Mouse (Mus musculus): Measurements from ENCODE around the gene Nudcd3.

Nudcd3 gene

GRCm38 (mm10) chr11:6200087-6200569, at the start of gene Nudcd3:
Nudcd3 (minus strand) TSS chr11:6200415.
- in situ Hi-C loops (cut with MboI; ENCODE audit: unreplicated experiment in 2 of 2), result loop anchor here (5.0 to 25.0 kb wide), 2 partner anchors 67 to 613 kb away; partner anchors contain the start of gene Ddx56 (in 1 of the 2)

DNA sequence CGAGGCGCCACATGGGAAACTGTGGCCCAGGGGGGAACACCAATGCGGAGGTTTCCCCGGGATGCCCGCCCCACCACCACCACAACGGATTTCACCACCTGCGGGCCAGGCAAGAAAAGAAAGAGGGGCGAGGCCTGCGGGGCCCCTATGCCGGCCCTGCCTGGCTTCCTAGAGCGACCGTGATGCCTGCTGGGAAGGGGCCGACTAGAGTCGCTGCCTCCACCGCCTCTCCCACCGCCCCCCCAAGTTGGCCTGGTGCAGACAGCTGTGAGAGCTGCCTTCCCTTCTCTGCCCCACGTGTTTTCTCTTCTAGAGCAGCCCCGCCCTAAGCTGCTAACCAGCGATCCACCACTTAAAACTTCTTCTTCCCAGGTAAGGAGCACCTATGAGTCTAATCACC, 44.5 kb upstream of the Nudcd3 start:
- in situ Hi-C loops (cut with MboI; ENCODE audit: unreplicated experiment in 2 of 2), result no loop called here

DNA sequence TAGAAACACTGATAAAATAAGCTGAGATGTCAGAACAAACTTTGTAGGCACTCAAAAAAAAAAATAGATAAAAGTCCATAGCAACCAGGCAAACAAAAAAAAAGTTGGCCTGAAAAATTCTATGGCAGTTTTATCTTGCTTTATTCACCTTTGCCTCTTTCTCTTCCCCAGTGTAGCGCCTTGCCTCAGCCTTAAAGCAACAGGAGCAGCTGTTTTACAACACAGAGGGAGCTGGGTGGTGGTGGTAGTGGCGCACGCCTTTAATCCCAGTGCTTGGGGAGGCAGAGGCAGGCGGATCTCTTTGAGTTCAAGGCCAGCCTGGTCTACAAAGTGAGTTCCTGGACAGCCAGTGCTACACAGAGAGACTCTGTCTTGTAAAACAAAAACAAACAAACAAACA, 32.8 kb upstream of the Nudcd3 start:
- in situ Hi-C loops (cut with MboI; ENCODE audit: unreplicated experiment in 2 of 2), result no loop called here

DNA sequence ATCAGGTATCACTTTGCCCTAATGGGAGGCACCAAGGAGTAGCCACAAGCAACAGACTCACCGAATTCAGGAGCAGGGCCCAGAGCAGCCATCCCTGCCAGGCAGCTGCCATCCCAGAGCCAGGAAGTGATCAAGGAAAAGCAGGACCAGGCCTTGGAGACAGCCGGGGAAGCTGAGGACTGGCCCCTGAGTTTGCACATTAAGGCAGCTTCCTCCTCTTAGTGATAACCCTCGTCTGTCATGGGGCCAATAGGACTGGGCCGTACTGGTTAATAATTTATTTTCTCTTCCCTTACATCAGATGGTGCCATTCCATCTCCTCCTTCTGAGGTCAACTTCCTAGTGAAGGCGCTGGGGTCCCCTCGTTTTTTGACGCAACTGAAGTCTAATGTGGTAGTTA, 29.8 kb upstream of the Nudcd3 start, which contains the start of gene Npc1l1:
TSS of gene Npc1l1 (minus strand) at position 132 of the 400 bp plus-strand sequence.
- in situ Hi-C loops (cut with MboI; ENCODE audit: unreplicated experiment in 2 of 2), result no loop called here

GRCm38 (mm10) chr11:6224541-6225229, 24.5 kb upstream of the Nudcd3 start:
- in situ Hi-C loops (cut with MboI; ENCODE audit: unreplicated experiment in 2 of 2), result loop anchor here in 1 of 2 experiments (25.0 kb wide), 1 partner anchor 637 kb away; no protein-coding TSS in a partner anchor

GRCm38 (mm10) chr11:6222187-6222586, 22.0 kb upstream of the Nudcd3 start:
- in situ Hi-C loops (cut with MboI; ENCODE audit: unreplicated experiment in 2 of 2), result loop anchor here in 1 of 2 experiments (25.0 kb wide), 1 partner anchor 635 kb away; no protein-coding TSS in a partner anchor

GRCm38 (mm10) chr11:6219967-6220366, 19.8 kb upstream of the Nudcd3 start:
- in situ Hi-C loops (cut with MboI; ENCODE audit: unreplicated experiment in 2 of 2), result loop anchor here in 1 of 2 experiments (25.0 kb wide), 1 partner anchor 633 kb away; no protein-coding TSS in a partner anchor

DNA sequence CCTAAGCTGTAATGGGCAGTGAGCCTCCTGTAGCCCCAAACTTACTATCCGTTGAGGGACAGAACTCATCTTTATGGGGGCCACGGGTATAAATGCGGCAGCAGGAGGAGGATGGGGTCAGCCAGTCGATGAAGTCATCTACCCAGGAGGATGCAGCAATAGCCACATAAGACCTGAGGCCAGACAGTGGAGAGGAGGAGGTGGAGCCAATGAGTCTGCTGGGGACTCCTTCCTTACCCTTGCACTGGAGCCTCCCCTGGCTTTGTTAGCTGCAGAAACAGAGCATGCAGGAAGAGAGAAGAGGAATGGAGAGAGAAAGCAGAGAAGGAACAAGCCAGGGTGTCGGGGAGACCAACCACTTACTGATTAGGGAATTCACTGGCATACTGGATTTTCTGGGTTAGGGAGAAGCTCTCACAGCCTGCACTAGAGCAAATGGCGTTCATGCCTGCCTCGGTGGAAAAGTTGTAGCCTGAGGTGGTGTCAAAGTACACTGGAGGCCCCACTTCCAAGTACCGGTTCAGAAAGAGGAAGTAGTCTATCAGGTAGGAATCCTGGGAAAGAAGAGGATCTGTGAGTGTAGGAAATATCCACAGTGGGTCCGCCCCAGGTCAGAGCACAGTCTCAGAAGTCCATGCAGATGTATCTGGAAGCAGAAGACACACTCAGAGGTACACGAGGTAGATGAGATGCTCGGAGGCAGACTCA, 18.1 kb upstream of the Nudcd3 start:
- in situ Hi-C loops (cut with MboI; ENCODE audit: unreplicated experiment in 2 of 2), result loop anchor here in 1 of 2 experiments (25.0 kb wide), 1 partner anchor 631 kb away; no protein-coding TSS in a partner anchor

DNA sequence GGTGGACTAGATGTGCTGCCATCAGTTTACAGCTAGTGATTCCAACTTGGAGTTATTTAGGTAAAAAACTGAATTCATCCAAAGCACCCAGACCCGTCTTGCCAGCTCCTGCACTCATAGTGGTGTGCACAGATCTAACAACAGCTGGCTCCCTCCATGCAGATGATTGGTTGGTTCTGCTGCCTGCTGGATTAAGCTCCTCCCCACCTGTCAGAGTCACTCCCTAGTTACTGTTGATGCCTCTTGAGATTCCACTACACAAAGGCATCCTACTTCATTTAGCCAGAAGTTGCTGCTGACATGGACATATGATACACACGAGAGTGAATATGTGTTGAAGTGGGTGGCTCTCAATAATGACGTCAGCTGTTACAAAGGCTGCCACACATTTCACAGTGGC, 16.6 kb upstream of the Nudcd3 start:
- in situ Hi-C loops (cut with MboI; ENCODE audit: unreplicated experiment in 2 of 2), result loop anchor here in 1 of 2 experiments (25.0 kb wide), 1 partner anchor 630 kb away; no protein-coding TSS in a partner anchor

DNA sequence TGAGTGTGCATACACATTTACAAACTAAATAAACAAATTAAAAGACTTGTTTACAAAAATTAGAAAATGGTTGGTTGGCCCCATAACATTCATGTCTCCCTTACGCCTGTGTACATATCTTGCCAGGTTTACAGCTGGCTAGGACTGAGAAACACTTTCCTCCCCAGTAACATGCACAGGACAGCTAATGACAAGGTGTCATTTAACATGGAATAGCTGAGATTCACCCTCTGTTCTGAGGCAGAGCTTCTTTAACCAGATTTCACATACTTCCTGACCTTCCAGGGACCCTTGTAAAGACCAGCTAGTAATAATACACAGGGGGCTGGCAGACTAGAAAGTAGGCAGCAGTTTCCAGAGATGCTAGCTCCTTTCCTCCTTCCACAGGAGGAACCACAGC, 7.9 kb upstream of the Nudcd3 start:
- in situ Hi-C loops (cut with MboI; ENCODE audit: unreplicated experiment in 2 of 2), result loop anchor here in 1 of 2 experiments (25.0 kb wide), 1 partner anchor 621 kb away; no protein-coding TSS in a partner anchor

DNA sequence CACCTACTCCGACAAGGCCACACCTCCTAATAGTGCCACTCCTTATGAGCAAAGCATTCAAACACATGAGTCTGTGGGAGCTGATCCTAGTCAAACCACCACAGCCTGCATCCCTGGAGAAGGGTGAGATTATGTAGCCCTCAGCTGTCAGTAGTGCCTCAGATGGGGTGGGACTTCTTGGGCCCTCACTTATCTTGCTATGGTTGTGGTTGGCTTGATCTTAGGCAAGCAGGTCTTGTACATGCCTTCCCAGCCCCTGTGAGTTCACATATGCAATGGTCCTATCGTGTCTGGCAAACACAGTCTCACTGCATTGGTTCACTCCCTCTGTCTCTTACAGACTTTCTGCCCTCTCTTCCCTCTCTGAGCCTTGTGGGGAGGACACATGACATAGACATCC, 6.9 kb upstream of the Nudcd3 start:
- in situ Hi-C loops (cut with MboI; ENCODE audit: unreplicated experiment in 2 of 2), result loop anchor here in 1 of 2 experiments (25.0 kb wide), 1 partner anchor 620 kb away; no protein-coding TSS in a partner anchor

DNA sequence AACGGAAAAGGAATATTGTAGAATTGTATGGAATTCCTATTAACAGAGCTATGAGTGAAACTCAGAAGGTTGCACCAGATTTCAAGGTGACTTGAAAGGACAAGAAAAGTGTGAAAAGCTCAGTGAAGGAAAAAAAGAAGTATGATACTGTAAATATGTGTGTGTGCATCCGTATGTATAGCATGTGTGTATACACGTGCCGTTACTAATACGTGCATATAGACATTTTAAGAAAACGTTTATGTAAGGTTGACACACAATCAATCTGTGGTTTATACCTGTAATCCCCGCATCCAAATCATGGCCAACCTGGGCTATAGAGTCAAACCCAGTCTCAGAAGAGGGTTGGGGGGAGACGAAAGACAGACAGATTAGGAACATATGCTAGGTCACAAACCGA, 355 bp upstream of the Nudcd3 start:
- in situ Hi-C loops (cut with MboI; ENCODE audit: unreplicated experiment in 2 of 2), result loop anchor here (5.0 to 25.0 kb wide), 2 partner anchors 67 to 613 kb away; partner anchors contain the start of gene Ddx56 (in 1 of the 2)

- in situ Hi-C loops (cut with MboI; ENCODE audit: unreplicated experiment in 2 of 2), result loop anchor here (5.0 to 25.0 kb wide), 3 partner anchors 68 to 612 kb away; partner anchors contain the start of genes Ddx56 (in 2 of the 2) and Tbrg4 (in 1 of the 2)
These were observed 667 bp downstream of the Nudcd3 start, which contains the start of gene A730071L15Rik for GRCm38 (mm10) chr11:6199410-6200086. A730071L15Rik (plus strand) TSS chr11:6200029.

DNA sequence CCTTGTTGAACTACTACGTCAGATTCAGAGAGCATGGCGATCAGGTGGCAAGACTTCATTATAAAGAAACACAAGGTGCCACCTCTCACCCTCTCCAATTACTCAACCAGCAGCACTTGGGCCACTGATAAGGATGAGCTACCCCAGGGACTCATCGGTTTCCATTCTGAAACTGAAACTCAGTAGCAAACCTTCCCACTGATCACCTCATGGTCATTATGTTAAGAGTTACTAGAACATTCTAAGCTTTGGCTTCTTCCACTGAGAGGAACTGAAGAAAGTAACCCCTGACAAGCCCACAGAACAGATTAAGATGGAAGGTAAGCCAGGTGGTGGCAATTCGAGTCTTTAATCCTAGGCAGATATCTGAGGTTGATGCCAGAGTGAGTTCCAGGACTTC, 1.8 kb downstream of the Nudcd3 start:
- in situ Hi-C loops (cut with MboI; ENCODE audit: unreplicated experiment in 2 of 2), result loop anchor here (5.0 to 10.0 kb wide), 2 partner anchors 69 to 426 kb away; partner anchors contain the start of genes Ddx56 (in 1 of the 2) and Tbrg4 (in 1 of the 2)

DNA sequence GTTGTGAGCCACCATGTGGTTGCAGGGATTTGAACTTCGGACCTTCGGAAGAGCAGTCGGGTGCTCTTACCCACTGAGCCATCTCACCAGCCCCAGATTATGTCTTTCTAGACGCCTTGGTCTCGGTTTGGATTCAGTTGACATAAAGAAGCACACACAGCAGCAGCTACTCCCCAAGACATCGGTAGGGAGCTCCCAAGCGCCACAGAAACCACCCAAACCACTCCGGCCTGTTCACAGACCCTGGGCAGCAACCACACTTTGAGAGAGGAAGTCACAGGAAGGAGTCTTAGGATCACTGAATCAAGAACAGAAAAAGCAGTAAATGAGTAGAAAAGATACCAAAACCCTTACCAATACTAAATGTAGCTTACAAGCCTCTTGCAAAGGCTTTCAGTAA, 3.4 kb downstream of the Nudcd3 start:
- in situ Hi-C loops (cut with MboI; ENCODE audit: unreplicated experiment in 2 of 2), result loop anchor here (5.0 to 10.0 kb wide), 2 partner anchors 71 to 428 kb away; partner anchors contain the start of genes Ddx56 (in 1 of the 2) and Tbrg4 (in 1 of the 2)

DNA sequence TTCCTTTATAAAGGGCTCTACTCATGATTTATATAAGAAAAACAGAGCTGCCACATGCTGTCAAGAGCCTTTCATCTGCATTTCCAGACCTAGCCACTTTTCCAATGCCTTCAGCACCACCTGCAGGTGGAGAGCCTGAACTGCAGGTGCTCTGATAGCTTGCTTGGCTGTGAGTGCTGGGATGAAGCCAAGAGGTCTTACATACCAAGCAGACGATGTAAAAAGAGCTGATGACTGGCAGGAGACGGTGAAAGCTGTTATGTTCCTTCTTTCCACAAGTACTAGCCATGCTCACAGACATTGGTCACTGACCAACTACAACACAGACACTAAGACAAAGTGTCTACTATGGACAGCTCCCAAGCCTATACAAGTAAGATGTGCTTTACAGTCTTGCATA, 12.3 kb downstream of the Nudcd3 start:
- in situ Hi-C loops (cut with MboI; ENCODE audit: unreplicated experiment in 2 of 2), result loop anchor here (5.0 to 10.0 kb wide), 3 partner anchors 163 to 673 kb away; no protein-coding TSS in a partner anchor

DNA sequence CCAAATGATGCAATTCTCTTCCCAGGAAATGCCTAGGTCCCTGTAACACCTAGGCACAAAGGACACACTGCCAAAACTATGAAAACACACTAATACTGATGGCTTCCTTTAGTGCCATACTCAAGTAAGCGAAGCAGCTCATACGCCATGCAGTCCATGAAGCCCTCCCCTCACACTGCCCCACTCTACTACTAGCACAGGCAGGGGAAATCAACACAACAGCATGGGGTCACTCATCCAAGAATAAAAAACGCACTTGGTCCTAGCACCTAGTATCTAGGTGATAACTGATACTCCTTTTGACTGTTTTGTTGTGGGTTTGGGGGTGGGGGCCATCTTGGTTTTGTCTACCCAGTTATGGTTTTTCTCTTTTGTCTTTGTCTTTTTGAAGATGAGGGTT, 12.8 kb downstream of the Nudcd3 start:
- in situ Hi-C loops (cut with MboI; ENCODE audit: unreplicated experiment in 2 of 2), result loop anchor here (5.0 to 10.0 kb wide), 3 partner anchors 163 to 673 kb away; no protein-coding TSS in a partner anchor

- in situ Hi-C loops (cut with MboI; ENCODE audit: unreplicated experiment in 2 of 2), result loop anchor here (10.0 kb wide), 2 partner anchors 160 to 670 kb away; no protein-coding TSS in a partner anchor
These were observed 15.8 kb downstream of the Nudcd3 start for GRCm38 (mm10) chr11:6184202-6184935.

GRCm38 (mm10) chr11:6183246-6183645, 17.0 kb downstream of the Nudcd3 start:
- in situ Hi-C loops (cut with MboI; ENCODE audit: unreplicated experiment in 2 of 2), result loop anchor here (10.0 kb wide), 2 partner anchors 158 to 668 kb away; no protein-coding TSS in a partner anchor
